Mouse (Mus musculus) thymus, adult 18-20 months (tissue): ENCODE results near the gene Pla2g4c.

Source experiments
- DNase-seq, 2 experiments: peaks; one replicate each; pipeline ENCODE4 v3.0.0; 2022; ENCODE audit warnings: mixed read lengths in 2 of 2

The Pla2g4c gene

DNA sequence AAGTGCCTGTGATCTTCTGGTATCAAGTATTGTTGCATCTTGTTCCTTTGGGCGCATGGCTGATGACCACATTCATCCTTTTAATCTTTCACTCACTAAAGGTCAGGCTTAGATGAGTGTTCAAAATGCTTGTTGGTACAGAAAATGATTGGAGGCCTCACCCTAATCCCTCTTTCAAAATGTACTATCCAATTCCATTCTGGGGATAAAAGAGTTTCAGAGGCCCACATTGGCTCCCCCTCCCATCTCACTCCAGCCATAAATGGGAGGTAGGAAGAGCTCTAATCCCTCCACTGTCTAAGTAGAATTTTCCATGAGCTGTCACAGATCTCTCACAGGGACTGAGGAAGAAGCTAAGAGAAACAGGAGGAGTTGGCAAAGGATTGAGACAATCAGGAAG, 73.4 kb downstream of the Pla2g4c start, which contains the start of gene Cabp5:
TSS of gene Cabp5 (plus strand) at position 301 of the 400 bp plus-strand sequence.
- DNase-seq = no peak
